Mouse (Mus musculus): ENCODE measurements around the gene Ccdc84. TPM values are rescaled to one million over a fixed set of nuclear protein-coding genes. Genes with fewer than 3 reads are reported as not detected.

The Ccdc84 gene
- polyA plus RNA-seq, 1 experiment from 2014 or later, result 14.7 TPM

DNA sequence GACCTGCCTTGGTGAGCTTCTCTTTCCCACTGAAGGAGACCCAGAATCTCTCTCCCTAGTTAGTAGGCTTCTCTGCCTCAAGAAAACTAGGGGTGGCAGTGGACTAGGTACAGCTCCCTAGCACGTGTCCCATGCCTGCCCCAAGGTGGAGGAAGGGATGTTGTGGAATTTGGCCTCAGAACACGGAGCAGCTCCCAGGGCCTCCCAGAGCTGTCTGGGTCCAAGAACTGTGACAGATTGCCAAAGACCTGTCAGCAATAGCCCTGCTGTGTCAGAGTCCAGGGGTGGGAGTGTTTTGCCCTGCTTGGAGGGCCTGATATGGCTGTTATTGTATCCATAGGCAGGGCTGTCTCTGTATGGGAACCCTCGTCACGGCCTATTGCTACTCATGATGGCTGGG lies 17.3 kb downstream of the Ccdc84 start:
- Histone ChIP-seq H3K4me1 (replicated peaks; ENCODE audit: control insufficient read depth, insufficient read depth, low read length) (0 out of 2 replicates have a peak, but pooled peaks cover 4% of the 10 kb centered on the region), H3K27ac (ENCODE audit: low read depth, low read length) (peak overlapping the region; percentile 88), H3K27me3 (replicated peaks; ENCODE audit: control insufficient read depth, insufficient read depth, low read length) (no peaks in the 10 kb centered on the region), H3K4me3 (ENCODE audit: low read depth, low read length) (no peak overlapping the region), H3K9ac (ENCODE audit: low read depth, low read length) (no peak overlapping the region), H3K9me3 (ENCODE audit: control insufficient read depth) (no peaks in the 10 kb centered on the region), H3K36me3 (ENCODE audit: control insufficient read depth, insufficient read depth) (peaks cover 53% of the 10 kb centered on the region), H3K4me2 (replicated peaks; ENCODE audit: low read depth) (0 out of 2 replicates have a peak overlapping the region, but pooled peaks have one; percentile 93)
- WGBS, result 38% methylated on average over 4 of the region's 4 CpGs
- no peak for TF ChIP-seq CTCF (IDR thresholded peaks at IDR 0.05; ENCODE audit: low read depth)
- peak; percentile 55 for ATAC-seq

DNA sequence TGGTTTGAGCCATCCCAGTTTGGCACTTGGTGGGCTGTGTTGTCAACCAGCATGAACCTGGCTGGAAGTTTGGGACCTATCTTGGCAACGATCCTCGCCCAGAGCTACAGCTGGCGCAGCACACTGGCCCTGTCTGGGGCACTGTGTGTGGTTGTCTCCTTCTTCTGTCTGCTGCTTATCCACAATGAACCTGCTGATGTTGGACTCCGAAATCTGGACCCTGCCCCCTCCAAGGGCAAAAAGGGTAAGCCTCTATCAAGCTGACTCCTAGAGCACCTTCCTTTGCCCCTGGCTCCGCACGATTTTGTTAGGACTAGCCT lies 18.6 kb downstream of the Ccdc84 start:
- peaks cover 48% of the 10 kb centered on the region for H3K36me3 ChIP-seq (ENCODE audit: control insufficient read depth, insufficient read depth)
- 0 out of 2 replicates have a peak, but pooled peaks cover 4% of the 10 kb centered on the region for H3K4me1 ChIP-seq (replicated peaks; ENCODE audit: control insufficient read depth, insufficient read depth, low read length)
- 86% methylated on average over 6 of the region's 6 CpGs for WGBS
- no peak for ATAC-seq
- no peaks in the 10 kb centered on the region for H3K9me3 ChIP-seq (ENCODE audit: control insufficient read depth)
- H3K9ac ChIP-seq (ENCODE audit: low read depth, low read length), result peak overlapping the region; percentile 83
- peak overlapping the region; percentile 88 for H3K27ac ChIP-seq (ENCODE audit: low read depth, low read length)
- no peak overlapping the region; the same call in 1 of the 2 replicates for H3K4me3 ChIP-seq (ENCODE audit: low read depth, low read length)
- TF ChIP-seq CTCF (IDR thresholded peaks at IDR 0.05; ENCODE audit: low read depth), result no peak
- peak overlapping the region; percentile 93 for H3K4me2 ChIP-seq (replicated peaks; ENCODE audit: low read depth)
- no peaks in the 10 kb centered on the region for H3K27me3 ChIP-seq (replicated peaks; ENCODE audit: control insufficient read depth, insufficient read depth, low read length)

DNA sequence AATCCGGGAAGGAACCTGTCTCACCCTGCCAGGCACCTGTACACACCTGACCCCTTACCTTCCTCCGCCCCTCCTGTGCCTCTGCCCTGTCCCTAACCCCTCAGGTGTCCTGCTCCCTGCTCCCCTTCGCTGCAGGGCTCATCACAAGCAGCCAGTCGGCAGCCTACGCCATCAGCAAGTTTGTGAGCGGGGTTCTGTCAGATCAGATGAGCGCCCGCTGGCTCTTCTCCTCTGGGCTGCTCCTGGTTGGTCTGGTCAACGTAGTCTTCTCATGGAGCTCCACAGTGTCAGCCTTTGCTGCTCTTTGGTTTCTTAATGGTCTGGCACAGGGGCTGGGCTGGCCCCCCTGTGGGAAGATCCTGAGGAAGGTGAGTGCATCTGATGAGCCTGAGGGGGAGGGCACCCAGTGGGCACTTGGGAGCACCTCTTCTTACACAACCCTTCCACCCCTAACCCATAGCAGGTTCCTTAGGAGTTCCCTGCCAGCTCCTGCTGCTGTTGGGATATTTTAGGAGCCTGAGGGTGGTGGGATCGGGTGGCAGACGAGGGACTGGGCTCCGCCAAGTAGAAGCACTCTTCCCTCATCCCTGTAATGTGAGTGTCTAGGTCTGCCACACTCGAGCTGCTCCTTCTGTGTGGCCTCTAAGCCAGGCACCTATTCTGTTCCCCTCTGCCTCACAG lies 19.1 kb downstream of the Ccdc84 start:
- 0 out of 2 replicates have a peak, but pooled peaks cover 4% of the 10 kb centered on the region for H3K4me1 ChIP-seq (replicated peaks; ENCODE audit: control insufficient read depth, insufficient read depth, low read length)
- H3K36me3 ChIP-seq (ENCODE audit: control insufficient read depth, insufficient read depth), result peaks cover 44% of the 10 kb centered on the region
- peak overlapping the region; percentile 93 for H3K4me2 ChIP-seq (replicated peaks; ENCODE audit: low read depth)
- H3K4me3 ChIP-seq (ENCODE audit: low read depth, low read length), result peak overlapping the region; percentile 71
- WGBS, result 71% methylated on average over 13 of the region's 13 CpGs
- H3K9ac ChIP-seq (ENCODE audit: low read depth, low read length), result peak overlapping the region; percentile 83
- no peaks in the 10 kb centered on the region for H3K9me3 ChIP-seq (ENCODE audit: control insufficient read depth)
- no peaks in the 10 kb centered on the region for H3K27me3 ChIP-seq (replicated peaks; ENCODE audit: control insufficient read depth, insufficient read depth, low read length)
- TF ChIP-seq CTCF (IDR thresholded peaks at IDR 0.05; ENCODE audit: low read depth), result no peak
- ATAC-seq, result no peak
- H3K27ac ChIP-seq (ENCODE audit: low read depth, low read length), result peak overlapping the region; percentile 93

DNA sequence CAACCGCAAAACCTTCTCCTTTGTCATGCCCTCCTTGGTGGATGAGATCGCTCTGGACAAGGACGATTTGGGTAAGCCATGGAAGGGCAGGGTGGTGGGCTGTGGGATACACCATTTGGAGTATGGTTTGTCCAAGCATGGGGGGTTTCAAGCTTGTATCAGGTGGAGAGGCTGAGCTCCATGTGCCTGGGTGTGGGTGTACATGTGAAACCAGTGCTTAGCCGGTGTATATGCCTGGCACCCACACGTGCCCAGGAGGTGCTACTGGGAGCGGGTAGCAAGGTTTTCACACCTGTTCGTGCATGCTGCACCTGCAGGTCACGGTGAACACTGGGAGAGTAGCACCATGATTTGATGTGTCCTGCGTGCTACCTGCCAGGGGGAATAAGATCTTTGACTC lies 19.8 kb downstream of the Ccdc84 start:
- TF ChIP-seq CTCF (IDR thresholded peaks at IDR 0.05; ENCODE audit: low read depth), result no peak
- Histone ChIP-seq H3K4me3 (ENCODE audit: low read depth, low read length) (peak overlapping the region; percentile 71), H3K4me2 (replicated peaks; ENCODE audit: low read depth) (peak overlapping the region; percentile 93), H3K27me3 (replicated peaks; ENCODE audit: control insufficient read depth, insufficient read depth, low read length) (no peaks in the 10 kb centered on the region), H3K36me3 (ENCODE audit: control insufficient read depth, insufficient read depth) (peaks cover 37% of the 10 kb centered on the region), H3K9ac (ENCODE audit: low read depth, low read length) (peak overlapping the region; percentile 83), H3K27ac (ENCODE audit: low read depth, low read length) (peak overlapping the region; percentile 93), H3K4me1 (replicated peaks; ENCODE audit: control insufficient read depth, insufficient read depth, low read length) (0 out of 2 replicates have a peak, but pooled peaks cover 4% of the 10 kb centered on the region), H3K9me3 (ENCODE audit: control insufficient read depth) (no peaks in the 10 kb centered on the region)
- WGBS, result 49% methylated on average over 9 of the region's 9 CpGs
- no peak for ATAC-seq

DNA sequence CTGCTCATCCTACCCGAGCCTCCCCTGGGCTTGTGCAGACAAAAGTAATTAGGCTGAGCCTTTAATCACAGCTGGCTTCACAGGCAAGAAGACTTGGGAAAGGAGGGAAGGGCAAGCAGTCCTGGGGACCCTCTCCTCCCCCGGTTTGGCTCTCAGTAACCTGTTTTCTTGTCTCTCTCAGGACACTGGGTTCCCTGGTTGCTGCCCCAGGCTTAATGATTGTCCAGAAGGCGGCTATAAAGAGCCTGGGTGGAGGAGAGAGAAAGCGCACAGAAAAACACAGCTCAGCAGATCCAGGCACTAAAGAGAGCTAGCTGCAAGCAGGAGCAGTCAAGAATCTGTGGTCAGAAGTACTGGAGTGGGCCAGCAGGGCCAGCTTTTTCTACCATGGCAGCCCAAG lies 20.3 kb downstream of the Ccdc84 start:
- H3K27ac ChIP-seq (ENCODE audit: low read depth, low read length), result peak overlapping the region; percentile 93
- TF ChIP-seq CTCF (IDR thresholded peaks at IDR 0.05; ENCODE audit: low read depth), result peak; percentile 8; the same call in 1 of the 2 replicates

DNA sequence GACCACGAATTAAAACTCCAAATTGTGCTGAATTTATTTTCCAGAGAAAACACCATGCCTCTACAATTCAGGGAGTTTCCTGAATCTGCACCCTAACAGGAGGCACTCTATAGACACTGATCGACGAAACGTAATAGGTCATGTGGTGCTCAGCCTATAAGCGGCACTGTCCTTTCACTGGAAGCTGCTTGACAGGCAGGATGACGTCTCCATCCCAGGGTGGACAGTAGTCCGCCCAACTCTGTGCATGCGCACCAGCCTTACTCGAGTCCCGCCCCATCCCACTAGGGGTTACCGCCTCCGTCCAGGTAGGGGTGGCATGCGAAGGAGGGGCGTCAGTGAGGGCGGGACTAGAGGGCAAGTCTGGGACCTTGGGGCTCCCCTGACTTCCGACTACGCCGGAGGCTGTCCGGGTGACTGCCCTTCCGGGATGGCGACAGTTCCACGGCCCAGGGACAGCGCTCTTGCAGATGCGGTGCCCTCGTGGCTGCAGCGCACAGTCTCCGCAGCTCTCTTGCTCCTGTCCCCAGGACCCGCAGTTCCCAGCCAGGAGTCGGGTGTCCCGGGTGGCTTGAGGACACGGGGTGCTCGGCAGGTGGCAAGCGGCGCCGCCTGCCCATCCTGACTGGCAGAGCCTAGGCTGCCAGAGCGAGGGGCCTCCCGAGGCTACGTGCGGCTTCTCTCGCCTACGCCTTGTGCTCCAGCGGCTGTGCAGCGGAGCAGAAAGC lies 21.5 kb downstream of the Ccdc84 start, which contains the start of gene Slc37a4:
Gene Slc37a4, plus strand, starts transcription at position 169 of the 728 bp plus-strand sequence.
- H3K4me2 ChIP-seq (replicated peaks; ENCODE audit: low read depth), result peak within 1 kb of the TSS; percentile 93
- peak; percentile 93 for ATAC-seq
- 0 out of 2 replicates have a peak, but pooled peaks cover 4% of the 10 kb centered on the region for H3K4me1 ChIP-seq (replicated peaks; ENCODE audit: control insufficient read depth, insufficient read depth, low read length)
- H3K27ac ChIP-seq (ENCODE audit: low read depth, low read length), result peak within 1 kb of the TSS; percentile 93
- H3K4me3 ChIP-seq (ENCODE audit: low read depth, low read length), result peak within 1 kb of the TSS; percentile 71
- TF ChIP-seq CTCF (IDR thresholded peaks at IDR 0.05; ENCODE audit: low read depth), result peak; percentile 48
- no peaks in the 10 kb centered on the region for H3K9me3 ChIP-seq (ENCODE audit: control insufficient read depth)
- peaks cover 20% of the 10 kb centered on the region for H3K36me3 ChIP-seq (ENCODE audit: control insufficient read depth, insufficient read depth)
- WGBS, result under 1% methylated on average over 39 of the region's 43 CpGs
- H3K9ac ChIP-seq (ENCODE audit: low read depth, low read length), result peak within 1 kb of the TSS; percentile 83
- H3K27me3 ChIP-seq (replicated peaks; ENCODE audit: control insufficient read depth, insufficient read depth, low read length), result no peaks in the 10 kb centered on the region

More for the DNA sequence above, 20.3 kb downstream of the Ccdc84 start:
- no peaks in the 10 kb centered on the region for H3K9me3 ChIP-seq (ENCODE audit: control insufficient read depth)
- H3K36me3 ChIP-seq (ENCODE audit: control insufficient read depth, insufficient read depth), result peaks cover 33% of the 10 kb centered on the region
- H3K4me1 ChIP-seq (replicated peaks; ENCODE audit: control insufficient read depth, insufficient read depth, low read length), result 0 out of 2 replicates have a peak, but pooled peaks cover 4% of the 10 kb centered on the region
- peak overlapping the region; percentile 83 for H3K9ac ChIP-seq (ENCODE audit: low read depth, low read length)
- peak overlapping the region; percentile 93 for H3K4me2 ChIP-seq (replicated peaks; ENCODE audit: low read depth)
- peak; percentile 10 for ATAC-seq
- 13% methylated on average over 4 of the region's 4 CpGs for WGBS
- peak overlapping the region; percentile 71 for H3K4me3 ChIP-seq (ENCODE audit: low read depth, low read length)
- no peaks in the 10 kb centered on the region for H3K27me3 ChIP-seq (replicated peaks; ENCODE audit: control insufficient read depth, insufficient read depth, low read length)

All from intestine, postnatal 0 days (tissue).